Mouse (Mus musculus) G1E-ER4 (cell line): ENCODE results near the gene Arhgdia. TPM values are rescaled to one million over a fixed set of nuclear protein-coding genes. Genes with fewer than 3 reads are reported as not detected.
A peak's percentile ranks its signal among the peaks of the same experiment; 100 is the strongest.

Source experiments
- GATA1 ChIP-seq: IDR thresholded peaks from one replicate; pipeline ENCODE4 v1.8.0; 2012; ENCODE audit warnings: low read length, inconsistent platforms
- polyA plus RNA-seq: library from polyadenylated mRNA; stranded (reverse); fragments of >175 nt; gene quantifications from 2 replicates; pipeline ENCODE4 v1.2.3, GENCODE M21; 2012

Arhgdia gene
- polyA plus RNA-seq, 1 experiment, result 1,217 TPM

GRCm38 (mm10) chr11:120597240-120598235, 16.1 kb upstream of the Arhgdia start:
- no peak for TF ChIP-seq GATA1

GRCm38 (mm10) chr11:120588531-120588930, 7.1 kb upstream of the Arhgdia start:
- TF ChIP-seq GATA1, result peak; percentile 35

- TF ChIP-seq GATA1, result no peak
These were observed 2.5 kb upstream of the Arhgdia start for GRCm38 (mm10) chr11:120583937-120584336.

DNA sequence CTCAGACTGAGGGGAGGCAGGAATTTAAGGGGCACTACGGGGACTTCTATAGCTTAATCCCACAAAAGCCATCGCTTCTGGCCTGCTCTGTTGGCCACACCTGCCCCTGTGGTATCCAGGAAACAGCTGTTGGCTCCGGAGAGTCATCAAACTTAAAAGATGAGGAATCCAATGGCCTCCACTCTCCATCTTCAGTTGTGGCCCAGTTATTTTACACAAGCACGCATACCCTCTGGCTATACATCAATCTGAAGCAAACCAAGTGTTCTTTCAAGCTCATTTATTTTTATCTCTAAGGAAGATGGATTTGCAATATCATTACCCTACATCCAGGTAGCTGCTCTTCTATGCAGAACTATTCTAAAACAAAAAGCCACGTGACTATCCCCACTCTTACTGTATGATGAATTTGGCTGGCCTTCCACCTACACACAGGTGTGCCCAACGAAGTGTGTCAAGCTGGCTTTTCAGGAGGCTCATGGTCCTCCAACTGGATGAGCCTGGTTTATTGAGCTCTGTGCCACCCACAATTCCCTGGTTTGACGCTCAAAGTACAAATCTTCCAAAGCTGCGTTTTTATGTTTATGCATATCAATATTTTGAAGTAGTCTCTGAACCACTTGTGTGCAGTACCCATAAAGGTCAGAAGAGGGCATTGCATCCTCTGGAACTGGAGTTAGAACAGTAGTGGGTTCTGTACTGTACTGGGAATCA, 1.0 kb upstream of the Arhgdia start:
- no peak for TF ChIP-seq GATA1

- no peak for TF ChIP-seq GATA1
These were observed 523 bp downstream of the Arhgdia start for GRCm38 (mm10) chr11:120580871-120581331.

- TF ChIP-seq GATA1, result no peak
These were observed 1.2 kb downstream of the Arhgdia start for GRCm38 (mm10) chr11:120580190-120580589.

DNA sequence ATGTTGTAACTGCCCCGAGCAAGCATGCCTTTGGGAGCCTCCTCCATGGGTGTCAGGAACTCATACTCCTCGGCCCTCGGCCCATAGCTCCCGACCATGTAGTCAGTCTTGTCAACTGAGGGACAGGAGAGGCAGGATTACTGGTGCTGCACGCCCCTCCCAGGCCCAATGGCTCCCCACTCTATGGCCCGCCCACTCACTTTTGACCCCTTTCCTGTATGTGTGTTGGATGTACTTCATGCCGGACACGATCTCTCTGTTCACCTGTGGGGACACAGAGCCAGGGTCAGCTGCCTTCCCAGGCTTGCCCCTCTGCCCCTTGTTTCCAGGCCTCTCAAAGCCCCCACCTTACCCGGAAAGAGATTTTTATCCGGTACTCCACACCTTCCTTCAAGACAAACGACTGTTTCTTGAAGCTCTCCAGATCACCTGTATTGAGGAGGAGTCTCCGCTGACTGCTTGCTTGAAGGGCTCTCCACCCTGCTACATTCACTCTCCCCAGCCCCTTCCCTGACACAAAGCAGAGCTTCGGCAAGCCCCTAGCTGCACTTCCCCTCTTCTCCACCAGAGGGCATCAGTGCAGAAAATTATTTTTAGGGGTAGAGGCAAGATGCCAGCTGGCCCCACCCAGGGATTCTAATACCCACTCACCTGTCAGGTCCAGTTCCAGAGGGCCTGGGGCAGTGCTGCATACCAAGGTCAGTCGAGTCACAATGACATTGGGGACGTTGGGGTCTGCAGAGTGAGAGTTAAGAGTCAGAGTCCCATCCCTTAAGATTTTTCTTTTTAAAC, 1.9 kb downstream of the Arhgdia start:
- TF ChIP-seq GATA1, result no peak

DNA sequence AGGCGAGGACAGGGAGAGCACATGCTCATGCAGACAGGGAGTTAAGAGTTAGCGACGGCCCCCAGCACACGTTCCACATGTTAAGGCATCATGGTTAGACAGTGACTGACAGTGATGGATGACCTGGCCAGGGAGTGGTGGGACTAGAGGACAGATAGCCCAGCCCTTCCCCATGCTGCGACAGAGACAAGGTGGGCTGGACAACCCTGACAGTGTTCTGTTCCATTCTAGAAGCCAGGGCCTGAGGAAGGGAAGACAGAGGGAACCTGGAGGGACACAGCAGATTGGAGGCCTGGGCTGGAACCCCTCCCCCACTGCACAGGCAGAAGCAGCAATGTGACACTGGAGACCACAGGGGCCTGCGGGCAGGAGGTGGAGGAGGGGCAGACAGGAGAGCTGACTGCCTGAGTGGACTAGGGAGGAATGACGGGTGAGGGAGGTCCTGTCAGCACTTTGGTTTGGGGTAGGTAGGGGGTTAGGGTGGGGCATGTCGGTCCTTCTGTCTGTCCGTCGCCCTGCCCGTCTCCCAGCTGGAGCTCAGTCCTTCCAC, 2.7 kb downstream of the Arhgdia start:
- no peak for TF ChIP-seq GATA1

- TF ChIP-seq GATA1, result no peak
These were observed 3.3 kb downstream of the Arhgdia start for GRCm38 (mm10) chr11:120578024-120578693.

- TF ChIP-seq GATA1, result no peak
These were observed 4.0 kb downstream of the Arhgdia start for GRCm38 (mm10) chr11:120577211-120578023.

GRCm38 (mm10) chr11:120576365-120576981, 5.0 kb downstream of the Arhgdia start:
- TF ChIP-seq GATA1, result no peak

- no peak for TF ChIP-seq GATA1
These were observed 5.5 kb downstream of the Arhgdia start for GRCm38 (mm10) chr11:120575940-120576339.

- TF ChIP-seq GATA1, result no peak
These were observed 6.4 kb downstream of the Arhgdia start for GRCm38 (mm10) chr11:120575046-120575445.
